19 mouse cellular contexts compared by ENCODE assay signal in the genomic region with DNA sequence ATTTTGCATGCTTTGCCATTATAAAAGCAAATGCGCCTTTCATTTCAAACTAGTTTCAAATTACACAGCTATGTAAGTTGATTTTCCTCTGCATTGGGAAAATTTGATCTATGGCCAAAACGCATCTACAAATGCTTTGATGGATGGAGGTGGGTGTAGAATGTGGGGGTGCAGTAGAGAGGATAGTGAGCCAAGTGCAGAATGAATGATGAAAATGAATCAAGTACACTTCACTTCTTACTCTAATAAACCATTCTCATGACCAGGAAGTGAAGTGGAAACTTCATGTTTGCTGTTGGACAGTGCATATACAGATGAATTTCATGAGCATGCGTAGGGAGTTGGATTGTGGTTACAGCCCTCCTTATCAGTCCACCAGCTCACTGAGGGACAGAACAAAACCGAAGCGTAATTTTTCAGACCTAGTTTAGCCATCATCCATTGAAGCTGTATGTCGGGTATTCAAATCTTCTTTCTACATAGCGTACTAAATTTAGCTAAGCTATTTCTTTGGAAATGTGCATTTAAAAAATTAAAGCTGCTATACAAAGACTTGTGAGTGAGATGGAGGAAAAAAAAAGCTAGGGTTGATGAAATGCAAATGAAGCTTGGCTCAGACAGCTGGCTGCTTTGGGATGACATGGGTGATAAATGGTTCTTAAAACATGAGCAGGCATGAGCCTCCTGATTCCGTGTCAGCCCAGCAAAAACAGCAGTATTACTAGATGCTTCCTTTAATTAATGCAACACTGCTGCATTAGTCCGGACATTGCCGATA.
DNase-seq lines count a peak whose midpoint lies in the region; ATAC-seq and TF ChIP-seq lines count a peak whose summit lies in the region.
"Had no signal": no experiment of that assay in that cellular context is flagged by ENCODE, and none has a peak within 500 bp of the region (broad histone marks: within the 10 kb centered on the region; RNA-seq: fewer than 3 reads in every experiment).

No protein-coding gene starts in this region.

- TF ChIP-seq CTCF in midbrain, postnatal 0 days (IDR thresholded peaks at IDR 0.05), result no peak
- no peak for TF ChIP-seq CTCF in forebrain, postnatal 0 days (IDR thresholded peaks at IDR 0.05; ENCODE audit: low read depth)

- H3K27ac ChIP-seq in forebrain, embryonic 14.5 days (ENCODE audit: low read depth, low read length), result no peak overlapping the region
- H3K27ac ChIP-seq in forebrain, embryonic 11.5 days (ENCODE audit: low read depth, low read length), result no peak overlapping the region
- H3K27ac ChIP-seq in midbrain, postnatal 0 days (ENCODE audit: low read depth, low read length), result no peak overlapping the region
- no peak overlapping the region for H3K27ac ChIP-seq in midbrain, embryonic 15.5 days
- H3K27ac ChIP-seq in forebrain, postnatal 0 days (ENCODE audit: low read depth, low read length), result peak overlapping the region; percentile 72
- H3K27ac ChIP-seq: embryonic facial prominence, embryonic 10.5 days; heart, embryonic 10.5 days; liver, embryonic 13.5 days had no signal

- no peaks in the 10 kb centered on the region for H3K27me3 ChIP-seq in forebrain, embryonic 14.5 days (replicated peaks; ENCODE audit: control insufficient read depth, insufficient read depth, low read length)
- no peaks in the 10 kb centered on the region for H3K27me3 ChIP-seq in forebrain, embryonic 11.5 days (ENCODE audit: control insufficient read depth, insufficient read depth, low read length)
- H3K27me3 ChIP-seq in midbrain, postnatal 0 days (ENCODE audit: insufficient read depth, low read length), result no peaks in the 10 kb centered on the region
- H3K27me3 ChIP-seq in midbrain, embryonic 15.5 days (replicated peaks), result no peaks in the 10 kb centered on the region
- H3K27me3 ChIP-seq in forebrain, postnatal 0 days (ENCODE audit: insufficient read depth, low read length), result no peaks in the 10 kb centered on the region
- H3K27me3 ChIP-seq: CH12.LX; liver, embryonic 13.5 days had no signal

- no peaks in the 10 kb centered on the region for H3K4me1 ChIP-seq in forebrain, embryonic 14.5 days (ENCODE audit: control insufficient read depth, insufficient read depth, low read length)
- no peaks in the 10 kb centered on the region for H3K4me1 ChIP-seq in forebrain, embryonic 11.5 days (replicated peaks; ENCODE audit: control insufficient read depth, insufficient read depth, low read length)
- no peaks in the 10 kb centered on the region for H3K4me1 ChIP-seq in midbrain, postnatal 0 days (ENCODE audit: insufficient read depth, low read length)
- no peaks in the 10 kb centered on the region for H3K4me1 ChIP-seq in midbrain, embryonic 15.5 days
- H3K4me1 ChIP-seq in forebrain, postnatal 0 days (ENCODE audit: insufficient read depth), result peaks cover 8% of the 10 kb centered on the region; the same call in 1 of the 2 replicates
- H3K4me1 ChIP-seq: embryonic facial prominence, embryonic 10.5 days; liver, embryonic 13.5 days had no signal

- peak; percentile 46; the same call in 1 of the 2 replicates for ATAC-seq in forebrain, embryonic 14.5 days
- no peak for ATAC-seq in forebrain, embryonic 11.5 days (replicated peaks; ENCODE audit: low FRiP score)
- no peak for ATAC-seq in midbrain, postnatal 0 days (ENCODE audit: low FRiP score)
- ATAC-seq in midbrain, embryonic 15.5 days (replicated peaks), result no peak
- peak; percentile 72 for ATAC-seq in forebrain, postnatal 0 days
- no peak for ATAC-seq in megakaryocyte, adult 5-6 weeks (ENCODE audit: poor library complexity, severe bottlenecking)
- ATAC-seq: lung, postnatal 0 days had no signal

- no peak overlapping the region for H3K9ac ChIP-seq in forebrain, embryonic 14.5 days (ENCODE audit: low read length)
- no peak overlapping the region for H3K9ac ChIP-seq in forebrain, embryonic 11.5 days (ENCODE audit: low read length)
- H3K9ac ChIP-seq in midbrain, postnatal 0 days (replicated peaks; ENCODE audit: low read length, poor library complexity, severe bottlenecking), result no peak overlapping the region
- no peak overlapping the region for H3K9ac ChIP-seq in midbrain, embryonic 15.5 days
- no peak overlapping the region; the same call in 1 of the 2 replicates for H3K9ac ChIP-seq in forebrain, postnatal 0 days
- H3K9ac ChIP-seq: liver, embryonic 13.5 days had no signal

- no peaks in the 10 kb centered on the region for H3K36me3 ChIP-seq in forebrain, embryonic 14.5 days (ENCODE audit: control insufficient read depth, insufficient read depth, low read length)
- no peaks in the 10 kb centered on the region for H3K36me3 ChIP-seq in forebrain, embryonic 11.5 days (ENCODE audit: control insufficient read depth, insufficient read depth, low read length)
- H3K36me3 ChIP-seq in midbrain, postnatal 0 days (ENCODE audit: insufficient read depth, low read length), result no peaks in the 10 kb centered on the region
- no peaks in the 10 kb centered on the region for H3K36me3 ChIP-seq in midbrain, embryonic 15.5 days (replicated peaks)
- no peaks in the 10 kb centered on the region for H3K36me3 ChIP-seq in forebrain, postnatal 0 days (ENCODE audit: insufficient read depth)
- H3K36me3 ChIP-seq: embryonic facial prominence, embryonic 10.5 days; heart, embryonic 10.5 days; liver, embryonic 13.5 days had no signal

- DNase-seq in forebrain, embryonic 14.5 days (ENCODE audit: low spot score), result peak; percentile 52
- no peak for DNase-seq in forebrain, embryonic 11.5 days (ENCODE audit: low spot score)
- DNase-seq in midbrain, postnatal 0 days (ENCODE audit: low spot score), result peak; percentile 34
- DNase-seq in forebrain, postnatal 0 days, result peak; percentile 56
- peak; percentile 22 to 39 for DNase-seq in left cerebral cortex, postnatal 14 days (ENCODE audit: low spot score in 2 of 2)
- DNase-seq in adrenal gland, postnatal 10 days, result no peak
- DNase-seq: adrenal gland, postnatal 25 days; cerebellum, postnatal 25 days; gastrocnemius, postnatal 25 days; heart, postnatal 36 days; kidney, adult 18-20 months; kidney, postnatal 25 days; liver, embryonic 13.5 days had no signal

- no peak overlapping the region for H3K4me2 ChIP-seq in forebrain, embryonic 14.5 days (ENCODE audit: low read length)
- H3K4me2 ChIP-seq in forebrain, embryonic 11.5 days (ENCODE audit: low read depth, low read length, severe bottlenecking), result no peak overlapping the region
- no peak overlapping the region for H3K4me2 ChIP-seq in midbrain, postnatal 0 days (ENCODE audit: low read depth, low read length, poor library complexity, severe bottlenecking)
- H3K4me2 ChIP-seq in midbrain, embryonic 15.5 days, result no peak overlapping the region
- no peak overlapping the region for H3K4me2 ChIP-seq in forebrain, postnatal 0 days (ENCODE audit: low read depth)
- H3K4me2 ChIP-seq: liver, embryonic 13.5 days had no signal

- WGBS in forebrain, embryonic 14.5 days, result 80% methylated on average over 10 of the region's 10 CpGs
- WGBS in forebrain, embryonic 11.5 days, result 92% methylated on average over 10 of the region's 10 CpGs
- WGBS in midbrain, postnatal 0 days, result 73% methylated on average over 10 of the region's 10 CpGs
- 78% methylated on average over 10 of the region's 10 CpGs for WGBS in midbrain, embryonic 15.5 days
- 62% methylated on average over 10 of the region's 10 CpGs for whole genome bisulfite sequencing in forebrain, postnatal 0 days

- intact Hi-C loops in left cerebral cortex, postnatal 14 days (cut with DNase I), result no loop called here

- H3K9me3 ChIP-seq in forebrain, embryonic 14.5 days (replicated peaks; ENCODE audit: control insufficient read depth, low read length), result no peaks in the 10 kb centered on the region
- no peaks in the 10 kb centered on the region for H3K9me3 ChIP-seq in forebrain, embryonic 11.5 days (ENCODE audit: control insufficient read depth, low read length)
- no peaks in the 10 kb centered on the region for H3K9me3 ChIP-seq in midbrain, postnatal 0 days (ENCODE audit: low read length)
- no peaks in the 10 kb centered on the region for H3K9me3 ChIP-seq in midbrain, embryonic 15.5 days
- no peaks in the 10 kb centered on the region for H3K9me3 ChIP-seq in forebrain, postnatal 0 days (ENCODE audit: low read length)
- H3K9me3 ChIP-seq: embryonic facial prominence, embryonic 10.5 days; heart, embryonic 10.5 days; liver, embryonic 13.5 days had no signal

- no peak overlapping the region for H3K4me3 ChIP-seq in forebrain, embryonic 14.5 days (ENCODE audit: low read depth, low read length)
- H3K4me3 ChIP-seq in forebrain, embryonic 11.5 days (ENCODE audit: low read depth, low read length), result no peak overlapping the region
- H3K4me3 ChIP-seq in midbrain, postnatal 0 days (ENCODE audit: low read depth, low read length), result no peak overlapping the region
- no peak overlapping the region for H3K4me3 ChIP-seq in midbrain, embryonic 15.5 days
- no peak overlapping the region for H3K4me3 ChIP-seq in forebrain, postnatal 0 days (ENCODE audit: low read depth, low read length)
- H3K4me3 ChIP-seq: embryonic facial prominence, embryonic 10.5 days; heart, embryonic 10.5 days; liver, embryonic 13.5 days had no signal

Comparison
In these comparisons a context has a peak if more than half of its experiments do, and no peak if none do; other contexts are left out.
1. ATAC-seq: peak in forebrain, embryonic 14.5 days (single experiment) and forebrain, postnatal 0 days (single experiment); none in forebrain, embryonic 11.5 days (single experiment), midbrain, postnatal 0 days (single experiment), midbrain, embryonic 15.5 days (single experiment) and megakaryocyte, adult 5-6 weeks (single experiment).
2. DNase-seq: peak in forebrain, embryonic 14.5 days (single experiment), midbrain, postnatal 0 days (single experiment), forebrain, postnatal 0 days (single experiment) and left cerebral cortex, postnatal 14 days (2 of 2); none in forebrain, embryonic 11.5 days (single experiment) and adrenal gland, postnatal 10 days (single experiment).